In the genomic region with DNA sequence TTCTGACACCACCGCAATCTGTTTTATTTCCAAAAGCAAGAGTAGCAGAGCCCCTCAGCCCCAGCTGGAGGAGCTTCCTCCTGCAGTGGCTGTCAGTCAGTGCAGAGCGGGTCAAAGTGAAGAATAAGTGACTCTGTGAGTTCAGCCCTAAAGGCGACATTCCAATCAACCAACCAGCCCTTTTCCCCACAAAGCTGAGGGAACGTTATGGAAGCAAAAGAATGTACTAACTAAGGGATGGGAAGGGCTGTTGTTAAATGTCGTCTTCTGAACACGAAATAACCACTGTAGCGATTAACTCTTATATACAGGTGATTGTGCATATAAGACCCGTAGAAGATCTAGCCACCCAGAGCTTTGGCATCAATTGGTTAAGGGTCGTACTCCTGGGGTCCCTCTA, we compare ENCODE assay signal across 20 mouse cellular contexts.
"Had no signal": no experiment of that assay in that cellular context is flagged by ENCODE, and none has a peak within 500 bp of the region (broad histone marks: within the 10 kb centered on the region; RNA-seq: fewer than 3 reads in every experiment).

No protein-coding gene starts in this region.

- H3K36me3 ChIP-seq: liver, embryonic 13.5 days; liver, embryonic 15.5 days; midbrain, embryonic 10.5 days; midbrain, embryonic 12.5 days; neural tube, embryonic 13.5 days; neural tube, embryonic 15.5 days; stomach, embryonic 15.5 days had no signal

- ATAC-seq: liver, postnatal 0 days; midbrain, embryonic 16.5 days had no signal

- H3K9ac ChIP-seq: liver, embryonic 13.5 days; liver, embryonic 15.5 days; liver, postnatal 0 days; lung, embryonic 14.5 days; midbrain, embryonic 12.5 days; neural tube, embryonic 13.5 days; neural tube, embryonic 15.5 days; stomach, embryonic 15.5 days had no signal

- H3K9me3 ChIP-seq: liver, embryonic 13.5 days; liver, embryonic 15.5 days; midbrain, embryonic 10.5 days; midbrain, embryonic 12.5 days; neural tube, embryonic 13.5 days; neural tube, embryonic 15.5 days; stomach, embryonic 15.5 days had no signal

- DNase-seq: liver, embryonic 13.5 days; liver, postnatal 0 days; lung, embryonic 14.5 days; lung, postnatal 10 days; lung, postnatal 4 days; midbrain, embryonic 14.5 days; right cerebral cortex, adult 18-20 months; right cerebral cortex, postnatal 14 days; thymus, adult 2 months; thymus, postnatal 25 days; thymus, postnatal 4 days had no signal

- H3K27me3 ChIP-seq: liver, embryonic 13.5 days; liver, embryonic 15.5 days; midbrain, embryonic 12.5 days; neural tube, embryonic 13.5 days; neural tube, embryonic 15.5 days; stomach, embryonic 15.5 days had no signal

- H3K27ac ChIP-seq: liver, embryonic 13.5 days; liver, embryonic 15.5 days; midbrain, embryonic 10.5 days; midbrain, embryonic 12.5 days; neural tube, embryonic 13.5 days; neural tube, embryonic 15.5 days; stomach, embryonic 15.5 days; stomach, postnatal 0 days had no signal

- H3K4me3 ChIP-seq: liver, embryonic 13.5 days; liver, embryonic 15.5 days; midbrain, embryonic 10.5 days; midbrain, embryonic 12.5 days; myocyte; neural tube, embryonic 13.5 days; neural tube, embryonic 15.5 days; stomach, embryonic 15.5 days had no signal

- H3K4me1 ChIP-seq: liver, embryonic 13.5 days; liver, embryonic 15.5 days; neural tube, embryonic 13.5 days; neural tube, embryonic 15.5 days; stomach, embryonic 15.5 days had no signal

- H3K4me2 ChIP-seq: liver, embryonic 13.5 days; liver, embryonic 15.5 days; lung, embryonic 14.5 days; midbrain, embryonic 12.5 days; neural tube, embryonic 13.5 days; neural tube, embryonic 15.5 days; stomach, embryonic 15.5 days had no signal
